Mouse (Mus musculus) myocyte (in vitro differentiated cells): Measurements from ENCODE around the gene Hcrtr1.

Experiments
- CEBPB ChIP-seq: IDR thresholded peaks from 2 replicates; pipeline ENCODE4 v1.6.1; 2011; ENCODE audit warnings: mild to moderate bottlenecking, moderate library complexity; ENCODE audit not compliant: poor library complexity, insufficient read depth, severe bottlenecking
- E2F4 ChIP-seq: IDR thresholded peaks from one replicate; pipeline ENCODE4 v1.6.1; 2011; ENCODE audit warnings: mild to moderate bottlenecking, control low read depth, moderate library complexity; ENCODE audit not compliant: insufficient read depth
- MAX ChIP-seq: IDR thresholded peaks from one replicate; pipeline ENCODE4 v1.6.1; 2011; ENCODE audit warnings: low read depth, mild to moderate bottlenecking, control low read depth
- MYOD1 ChIP-seq, 3 experiments: IDR thresholded peaks; one replicate each; pipeline ENCODE4 v1.6.1; 2011; ENCODE audit warnings: control low read depth in 2 of 3, low read depth in 2 of 3, mild to moderate bottlenecking in 2 of 3, moderate library complexity in 1 of 3; ENCODE audit not compliant: insufficient read length in 2 of 3, control insufficient read depth in 1 of 3
- MYOG ChIP-seq, 3 experiments: IDR thresholded peaks; one replicate each; pipeline ENCODE4 v1.6.1; 2011; ENCODE audit warnings: control low read depth in 2 of 3, low read depth in 2 of 3, mild to moderate bottlenecking in 2 of 3; ENCODE audit not compliant: insufficient read length in 2 of 3, control insufficient read depth in 1 of 3, insufficient read depth in 1 of 3
- POLR2A ChIP-seq: IDR thresholded peaks from one replicate; pipeline ENCODE4 v1.6.1; 2011; ENCODE audit warnings: low read depth, mild to moderate bottlenecking, control low read depth, moderate library complexity; ENCODE audit not compliant: insufficient read length
- POLR2AphosphoS2 ChIP-seq: IDR thresholded peaks from one replicate; pipeline ENCODE4 v1.6.1; 2011; ENCODE audit warnings: low read depth, control low read depth; ENCODE audit not compliant: insufficient read length
- REST ChIP-seq: IDR thresholded peaks from one replicate; pipeline ENCODE4 v1.6.1; 2011; ENCODE audit warnings: mild to moderate bottlenecking, control low read depth, moderate library complexity; ENCODE audit not compliant: insufficient read depth, insufficient read length
- SRF ChIP-seq: IDR thresholded peaks from one replicate; pipeline ENCODE4 v1.6.1; 2011; ENCODE audit warnings: low read depth; ENCODE audit not compliant: control insufficient read depth, insufficient read length
- TCF12 ChIP-seq: IDR thresholded peaks from one replicate; pipeline ENCODE4 v1.6.1; 2011; ENCODE audit warnings: mild to moderate bottlenecking, control low read depth; ENCODE audit not compliant: poor library complexity, insufficient read depth, severe bottlenecking
- TCF3 ChIP-seq: IDR thresholded peaks from one replicate; pipeline ENCODE4 v1.6.1; 2011; ENCODE audit warnings: low read depth, control low read depth; ENCODE audit not compliant: insufficient read length
- USF1 ChIP-seq: IDR thresholded peaks from one replicate; pipeline ENCODE4 v1.6.1; 2011; ENCODE audit warnings: low read depth, mild to moderate bottlenecking, control low read depth, moderate library complexity

DNA sequence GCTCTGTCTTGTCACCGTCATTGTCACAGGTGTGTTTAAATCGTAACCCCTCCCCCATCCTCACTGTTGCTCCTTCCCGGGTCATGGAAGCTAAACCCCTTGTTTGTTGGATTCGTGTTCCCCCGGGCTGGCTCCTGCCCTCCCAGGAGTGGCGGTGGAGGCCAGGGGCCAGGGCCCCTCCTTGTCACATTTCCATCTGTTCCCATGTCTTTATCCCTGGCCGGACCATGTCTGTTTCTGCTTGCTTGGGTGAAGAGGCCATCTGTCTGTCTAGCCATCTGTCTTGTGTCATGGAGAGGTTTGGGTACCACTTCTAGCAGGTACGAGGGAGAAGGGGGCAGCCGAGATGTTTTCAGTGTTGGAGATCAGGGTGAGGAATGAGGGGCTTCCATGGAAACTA, 56.9 kb downstream of the Hcrtr1 start:
- no peak for TF ChIP-seq POLR2AphosphoS2
- TF ChIP-seq MYOD1 (IDR thresholded peaks at IDR 0.05; ENCODE audit: control insufficient read depth in 1 of 3, insufficient read length in 2 of 3, low read depth in 2 of 3), result no peak
- no peak for TF ChIP-seq POLR2A
- TF ChIP-seq TCF3, result no peak
- TF ChIP-seq TCF12, result no peak
- TF ChIP-seq USF1, result no peak
- TF ChIP-seq MAX, result no peak
- TF ChIP-seq MYOG (IDR thresholded peaks at IDR 0.05; ENCODE audit: control insufficient read depth in 1 of 3, insufficient read depth in 1 of 3, insufficient read length in 2 of 3, low read depth in 2 of 3), result no peak
- TF ChIP-seq SRF, result no peak
- TF ChIP-seq CEBPB, result no peak
- no peak for TF ChIP-seq REST
- TF ChIP-seq E2F4, result no peak
